Mouse (Mus musculus) spleen, postnatal 36 days (tissue): ENCODE results near the gene Efcab12.

Experiments used
- DNase-seq, 2 experiments: peaks; one replicate each; pipeline ENCODE4 v3.0.0; 2022; ENCODE audit warnings: low spot score in 2 of 2, mixed read lengths in 1 of 2

Gene Efcab12

DNA sequence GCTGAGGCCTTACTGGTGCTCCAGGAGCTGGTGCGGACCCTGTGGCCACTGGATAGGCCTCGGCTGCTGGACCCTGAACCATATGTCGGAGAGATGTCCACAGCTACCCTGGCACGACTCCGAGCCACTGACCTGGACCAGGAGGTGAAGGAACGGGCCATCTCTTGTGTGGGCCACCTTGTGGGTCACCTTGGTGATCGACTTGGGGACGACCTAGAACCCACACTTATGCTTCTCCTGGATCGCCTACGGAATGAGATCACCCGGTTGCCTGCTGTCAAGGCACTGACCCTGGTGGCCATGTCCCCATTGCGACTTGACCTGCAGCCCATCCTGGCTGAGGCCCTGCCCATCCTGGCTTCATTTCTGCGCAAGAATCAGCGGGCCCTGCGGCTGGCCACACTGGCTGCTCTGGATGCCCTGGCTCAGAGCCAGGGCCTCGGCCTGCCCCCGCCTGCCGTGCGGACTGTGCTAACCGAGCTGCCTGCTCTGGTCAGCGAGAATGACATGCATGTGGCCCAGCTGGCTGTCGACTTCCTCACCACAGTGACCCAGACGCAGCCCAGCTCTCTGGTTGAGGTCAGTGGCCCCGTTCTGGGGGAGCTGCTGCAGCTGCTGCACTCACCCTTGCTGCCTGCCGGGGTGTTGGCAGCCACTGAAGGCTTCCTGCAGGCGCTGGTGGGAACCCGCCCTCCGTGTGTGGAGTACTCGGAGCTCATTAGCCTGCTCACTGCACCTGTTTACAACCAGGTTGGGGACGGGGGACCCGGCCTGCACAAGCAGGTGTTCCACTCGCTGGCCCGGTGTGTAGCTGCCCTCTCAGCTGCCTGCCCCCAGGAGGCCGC is 46.1 kb downstream of the Efcab12 start:
- peak; percentile 29 to 31 for DNase-seq

DNA sequence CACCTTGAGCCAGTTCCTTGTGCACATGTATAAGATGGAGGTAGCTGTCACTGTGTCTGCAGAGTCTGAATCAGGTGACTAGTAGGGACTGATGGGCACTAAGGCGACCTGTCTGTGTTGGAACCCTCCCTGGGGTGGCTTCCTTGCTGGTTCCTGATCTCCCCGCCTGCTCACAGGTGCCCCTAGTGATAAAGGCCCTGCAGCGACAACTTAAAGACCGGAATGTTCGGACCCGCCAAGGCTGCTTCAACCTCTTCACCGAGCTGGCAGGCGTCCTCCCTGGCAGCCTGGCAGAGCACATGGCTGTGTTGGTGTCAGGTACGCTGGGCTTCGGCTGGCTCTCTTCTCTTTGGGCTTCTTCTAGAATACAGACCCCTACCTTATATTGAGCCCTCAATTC is 47.2 kb downstream of the Efcab12 start:
- no peak for DNase-seq

DNA sequence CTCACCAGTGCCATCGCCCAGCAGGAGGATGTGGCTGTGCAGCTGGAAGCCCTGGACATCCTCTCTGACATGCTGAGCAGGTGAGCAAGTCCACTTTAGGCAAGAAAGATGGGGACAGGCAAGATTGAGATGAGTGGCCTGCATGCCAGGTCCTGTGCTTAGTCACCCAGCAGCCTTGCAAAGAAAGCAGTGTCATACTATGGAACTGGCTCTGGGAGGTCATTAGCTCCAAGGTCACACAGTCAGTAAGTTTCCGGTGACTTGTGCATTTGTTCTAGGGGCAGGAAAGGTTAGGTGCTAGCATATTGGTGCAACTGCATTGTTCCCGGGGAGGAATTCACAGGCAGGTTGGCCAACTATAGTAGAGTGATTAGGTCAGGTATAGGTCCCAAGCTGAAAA is 55.4 kb downstream of the Efcab12 start:
- DNase-seq: no peak

DNA sequence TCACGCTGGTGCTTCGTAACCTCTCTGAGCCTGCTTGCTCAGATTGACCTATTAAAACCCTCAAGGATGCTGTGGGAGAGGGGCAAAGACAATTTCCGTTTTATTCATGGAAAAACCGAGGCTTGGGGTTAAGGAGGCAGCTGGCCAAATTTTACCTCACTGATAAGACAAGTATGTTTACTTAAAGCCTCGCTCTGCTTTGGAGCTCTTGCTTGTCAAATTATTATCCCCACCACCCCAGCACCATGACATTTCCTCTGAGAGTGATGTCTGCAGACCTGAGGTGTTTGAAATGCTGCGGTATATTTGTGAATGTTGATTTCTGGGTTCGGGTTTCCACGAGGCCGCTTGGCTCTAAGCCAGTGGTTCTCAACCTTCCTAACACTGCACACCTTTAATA is 61.8 kb downstream of the Efcab12 start:
- DNase-seq: no peak

DNA sequence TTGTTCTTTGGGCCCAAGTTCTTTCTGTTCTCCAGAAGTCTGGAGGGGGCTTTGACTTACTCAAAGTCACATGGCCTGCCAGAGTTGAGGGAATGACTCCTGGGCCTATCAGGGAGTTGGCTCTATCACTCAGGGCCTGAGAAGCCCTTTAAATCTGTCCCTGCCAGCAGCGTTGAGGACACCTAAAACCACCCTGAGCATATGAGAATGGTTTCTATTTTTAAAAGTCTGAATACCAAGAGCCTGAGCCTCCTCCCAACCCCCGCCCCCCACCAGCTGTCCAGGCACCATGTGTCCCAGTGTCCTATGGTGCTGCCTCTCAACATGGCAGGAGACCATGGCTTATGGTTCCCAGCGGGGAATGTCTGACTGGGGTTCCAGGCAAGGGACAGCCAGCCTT is 62.4 kb downstream of the Efcab12 start:
- no peak for DNase-seq

DNA sequence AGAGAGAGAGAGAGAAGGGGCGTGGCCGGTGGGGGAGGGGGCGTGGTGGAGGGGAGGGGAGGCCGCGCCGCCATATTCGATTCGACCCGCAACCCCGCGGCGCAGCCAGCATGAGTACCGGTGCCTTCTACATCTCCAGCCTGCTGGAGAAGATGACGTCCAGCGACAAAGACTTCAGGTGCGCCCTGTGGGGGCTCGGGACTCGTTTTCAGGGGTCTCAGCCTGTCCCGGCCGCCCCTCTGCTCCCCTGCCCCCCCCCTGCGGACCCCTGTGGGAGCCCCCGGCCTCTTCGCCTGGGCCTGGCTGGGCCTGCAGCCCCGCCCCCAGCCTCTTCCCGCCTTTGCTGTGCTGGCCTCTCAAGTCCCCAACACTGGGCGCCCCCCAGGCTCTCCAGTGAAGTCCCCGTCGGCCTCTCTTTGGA is 63.7 kb downstream of the Efcab12 start, which contains the start of gene Cand2:
Gene Cand2 (plus strand): TSS at position 38 of the 421 bp plus-strand sequence.
- peak in 1 of 2 experiments; percentile 29 for DNase-seq

DNA sequence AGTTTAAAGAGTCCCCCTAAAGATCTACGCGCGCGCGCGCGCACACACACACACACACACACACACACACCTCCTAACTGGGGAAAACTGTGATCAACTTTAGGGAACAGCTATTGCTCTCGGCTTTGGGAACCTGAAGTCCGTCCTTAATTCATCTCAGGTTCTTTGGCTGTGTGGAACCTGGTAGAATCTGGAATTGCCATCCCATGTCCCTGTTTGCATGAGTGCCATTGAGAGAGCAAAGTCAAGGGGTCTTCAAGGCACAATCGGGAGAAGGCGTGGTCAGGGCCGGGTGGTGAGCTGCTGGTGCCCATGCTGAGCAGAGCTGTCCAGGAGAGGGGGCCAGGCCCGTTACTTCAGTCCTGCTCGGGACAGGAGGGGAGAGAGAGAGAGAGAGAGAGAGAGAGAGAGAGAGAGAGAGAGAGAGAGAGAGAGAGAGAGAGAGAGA is 64.2 kb downstream of the Efcab12 start:
- no peak for DNase-seq

DNA sequence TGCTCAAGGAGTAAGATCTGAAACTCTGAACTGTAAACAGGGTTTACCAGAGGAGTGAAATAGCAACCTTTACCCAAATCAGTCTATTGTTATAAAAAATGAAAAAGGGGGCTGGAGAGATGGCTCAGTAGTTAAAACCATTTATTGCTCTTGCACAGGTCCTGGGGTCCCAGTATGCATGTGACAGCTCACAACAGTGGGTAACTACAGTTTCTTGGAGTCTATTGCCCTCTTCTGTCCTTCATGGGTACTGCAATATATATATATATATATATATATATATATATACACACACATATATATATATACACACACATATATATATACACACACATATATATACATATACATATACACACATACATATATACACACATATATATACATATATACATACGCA is 65.6 kb downstream of the Efcab12 start:
- no peak for DNase-seq

DNA sequence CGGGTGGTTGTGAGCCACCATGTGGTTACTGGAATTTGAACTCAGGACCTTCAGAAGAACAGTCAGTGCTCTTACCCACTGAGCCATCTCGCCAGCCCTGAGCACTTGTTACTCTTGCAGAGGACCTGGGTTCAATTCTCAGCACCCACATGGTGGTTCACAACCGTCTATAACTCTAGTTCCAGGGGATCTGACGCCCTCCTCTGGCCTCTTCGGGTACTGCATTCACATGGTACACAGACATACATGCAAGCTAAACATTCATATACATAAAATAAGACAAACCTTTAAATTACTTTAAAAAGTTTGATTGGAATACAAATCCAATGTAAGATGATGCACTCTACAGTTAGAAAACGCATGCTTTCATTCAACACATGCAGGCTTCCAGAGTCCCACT is 66.0 kb downstream of the Efcab12 start:
- no peak for DNase-seq

DNA sequence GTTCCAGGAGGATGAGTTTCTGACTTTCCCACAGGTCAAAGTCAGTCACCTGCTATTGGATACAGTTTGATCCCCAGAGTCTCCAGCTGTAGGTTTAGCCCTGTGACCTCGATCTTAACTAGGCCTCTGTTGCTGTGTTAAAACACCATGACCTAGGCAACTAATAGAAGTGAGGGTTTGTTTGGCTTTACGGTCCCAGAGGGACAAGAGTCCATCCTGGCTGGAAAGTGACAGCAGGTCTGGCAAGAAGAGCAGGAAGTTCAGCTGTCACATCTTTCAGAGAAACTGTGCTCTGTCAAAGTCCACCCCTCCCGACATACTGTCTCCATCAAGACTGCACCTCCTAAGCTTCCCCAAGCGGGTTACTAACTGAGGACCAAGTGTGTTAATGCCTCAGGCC is 67.4 kb downstream of the Efcab12 start:
- no peak for DNase-seq

DNA sequence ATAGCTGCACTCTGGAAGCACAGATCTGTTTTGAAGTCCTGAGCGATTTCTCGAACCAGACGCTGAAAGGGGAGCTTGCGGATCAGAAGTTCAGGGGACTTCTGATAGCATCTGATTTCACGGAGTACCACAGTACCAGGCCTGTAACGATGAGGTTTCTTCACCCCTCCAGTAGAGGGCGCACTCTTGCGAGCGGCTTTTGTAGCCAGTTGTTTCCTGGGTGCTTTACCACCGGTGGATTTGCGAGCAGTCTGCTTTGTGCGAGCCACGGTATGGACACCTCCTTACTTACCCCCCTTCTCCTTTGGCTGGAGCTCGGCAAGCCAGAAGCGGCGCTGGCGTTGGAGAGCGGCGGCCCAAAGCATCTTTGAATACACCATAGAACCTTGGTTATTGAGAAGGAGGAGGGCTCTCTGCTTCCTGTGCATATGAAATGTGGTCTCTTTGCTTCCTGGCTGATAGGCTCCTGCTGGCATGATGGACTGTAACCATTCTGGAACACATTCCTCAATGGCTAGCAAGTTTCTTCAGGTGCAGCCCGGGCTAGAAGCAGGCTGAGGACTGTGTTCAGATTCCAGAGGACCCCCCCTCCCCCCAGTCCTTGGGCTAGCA is 68.0 kb downstream of the Efcab12 start:
- no peak for DNase-seq

DNA sequence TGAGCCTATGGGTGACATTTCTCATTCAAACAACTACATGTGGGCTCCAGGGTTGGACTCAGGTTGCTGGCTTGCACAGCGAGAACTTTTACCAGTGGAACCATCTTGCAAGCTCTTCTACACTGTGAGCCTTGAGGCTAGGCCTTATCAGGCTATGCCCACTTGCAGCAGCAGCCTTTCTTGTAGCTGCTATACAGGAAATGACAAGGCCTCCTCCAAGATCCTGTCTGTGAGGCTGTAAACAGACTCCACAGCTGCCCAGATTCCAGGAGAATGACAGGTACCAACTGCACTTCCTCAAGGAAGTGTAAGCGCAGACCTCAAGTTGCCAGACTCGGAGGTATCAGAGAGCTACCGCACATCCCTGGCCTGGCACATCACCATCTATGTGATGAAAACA is 70.0 kb downstream of the Efcab12 start:
- no peak for DNase-seq

DNA sequence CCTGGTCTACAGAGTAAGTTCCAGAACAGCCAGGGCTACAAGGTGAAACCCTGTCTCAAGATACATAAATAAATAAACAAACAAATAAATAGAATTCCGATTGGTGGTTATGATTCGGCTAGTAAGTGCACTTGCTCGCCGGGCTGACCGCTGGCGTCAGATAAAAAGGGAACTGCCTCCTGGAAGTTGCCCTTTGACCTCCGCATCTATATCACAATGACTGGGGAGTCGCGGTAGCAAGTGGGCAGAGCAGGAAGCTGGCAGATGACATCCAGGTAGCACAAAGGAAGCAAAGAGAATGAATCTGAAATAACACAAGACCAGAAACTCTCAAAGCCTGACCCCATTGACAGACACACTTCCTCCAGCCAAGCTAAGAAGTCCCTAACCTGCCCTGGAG is 70.9 kb downstream of the Efcab12 start:
- DNase-seq: no peak

DNA sequence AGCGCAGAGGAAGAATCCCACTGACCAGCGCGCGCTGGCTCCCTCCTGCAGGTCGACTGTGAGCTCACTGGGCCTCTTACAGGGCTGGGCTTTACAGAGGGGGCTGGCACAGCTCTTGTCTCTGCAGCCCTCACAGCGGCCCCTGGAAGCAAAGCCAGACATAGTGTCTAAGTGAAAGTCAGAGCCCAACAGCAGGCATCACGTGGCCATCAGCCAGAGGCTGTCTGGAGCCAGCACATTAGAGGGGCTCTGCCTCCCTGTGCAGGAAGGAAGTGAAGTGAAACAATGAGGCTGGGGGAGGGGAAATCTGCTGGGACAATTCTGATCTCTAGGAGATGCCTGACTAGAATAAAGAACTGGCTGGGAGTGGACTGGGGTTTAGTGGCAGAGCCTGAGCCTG is 74.0 kb downstream of the Efcab12 start:
- DNase-seq: peak; percentile 21 to 23

DNA sequence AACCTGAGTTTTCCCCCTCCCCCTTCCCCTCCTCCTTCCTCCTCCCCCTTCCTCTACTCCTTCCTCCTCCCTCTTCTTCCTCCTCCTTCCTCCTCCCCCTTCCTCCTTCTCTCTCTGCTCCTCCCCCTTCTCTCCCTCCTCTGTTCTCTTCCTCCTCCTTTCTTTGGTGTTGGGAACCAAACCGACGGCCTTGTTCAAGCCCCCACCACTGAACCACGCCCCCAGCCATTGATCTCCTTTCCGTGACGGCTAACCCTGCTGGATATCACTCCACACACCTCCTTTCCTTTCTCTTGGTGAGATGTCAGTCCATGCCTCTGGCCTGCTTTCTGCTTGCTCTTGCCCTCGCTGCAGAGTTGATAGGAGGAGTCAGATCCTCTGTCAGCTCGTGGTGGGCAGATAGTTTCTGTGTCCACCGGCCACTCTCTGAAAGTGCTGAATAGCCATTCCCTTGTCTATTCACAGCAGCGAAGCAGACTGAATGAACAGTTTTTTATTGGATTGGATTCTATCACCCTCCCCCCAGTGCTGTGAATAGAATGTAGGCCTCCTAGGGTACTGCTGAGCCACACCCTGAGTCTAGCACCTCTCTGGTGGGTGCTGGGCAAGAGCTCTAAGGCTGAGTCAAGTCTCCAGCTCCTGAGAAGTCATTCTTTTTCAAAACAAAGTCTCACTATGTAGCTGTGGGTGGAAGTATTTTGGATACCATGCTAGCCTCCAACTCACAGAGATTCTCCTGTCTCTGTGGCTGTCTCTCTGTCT is 76.0 kb downstream of the Efcab12 start, which contains the start of gene Tmem40:
Gene Tmem40 (minus strand): TSS at position 416 of the 762 bp plus-strand sequence.
- no peak for DNase-seq

DNA sequence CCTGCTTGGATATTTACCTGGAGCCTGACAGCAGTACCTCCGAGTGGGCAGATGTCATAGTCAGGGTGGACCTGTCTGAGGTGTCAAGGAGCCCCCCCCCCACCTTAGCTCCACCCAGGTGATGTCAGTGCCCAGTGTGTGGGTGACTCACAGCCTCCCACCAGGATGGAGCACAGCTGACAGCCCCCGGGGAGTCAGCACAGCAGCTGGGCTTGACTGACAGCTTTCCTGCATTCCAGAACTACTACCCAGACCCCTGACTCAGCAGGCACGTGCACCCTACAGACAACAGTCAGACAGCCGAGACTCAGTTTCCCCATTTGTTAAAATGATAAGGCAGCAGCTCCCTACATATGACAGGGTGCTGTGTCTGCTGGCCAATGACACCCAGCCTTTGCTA is 77.2 kb downstream of the Efcab12 start:
- no peak for DNase-seq
